Mouse (Mus musculus) T-helper 1 cell (primary cell): ENCODE measurements around the gene Rassf9.

Source experiments
- in situ Hi-C: fragments of 300-600 bp; cut with MboI, MseI; formaldehyde crosslinking; loops from one replicate; pipeline ENCODE4 v1.15.1; 2025; ENCODE audit warnings: high pct_unique_total_duplicates

Rassf9 gene

DNA sequence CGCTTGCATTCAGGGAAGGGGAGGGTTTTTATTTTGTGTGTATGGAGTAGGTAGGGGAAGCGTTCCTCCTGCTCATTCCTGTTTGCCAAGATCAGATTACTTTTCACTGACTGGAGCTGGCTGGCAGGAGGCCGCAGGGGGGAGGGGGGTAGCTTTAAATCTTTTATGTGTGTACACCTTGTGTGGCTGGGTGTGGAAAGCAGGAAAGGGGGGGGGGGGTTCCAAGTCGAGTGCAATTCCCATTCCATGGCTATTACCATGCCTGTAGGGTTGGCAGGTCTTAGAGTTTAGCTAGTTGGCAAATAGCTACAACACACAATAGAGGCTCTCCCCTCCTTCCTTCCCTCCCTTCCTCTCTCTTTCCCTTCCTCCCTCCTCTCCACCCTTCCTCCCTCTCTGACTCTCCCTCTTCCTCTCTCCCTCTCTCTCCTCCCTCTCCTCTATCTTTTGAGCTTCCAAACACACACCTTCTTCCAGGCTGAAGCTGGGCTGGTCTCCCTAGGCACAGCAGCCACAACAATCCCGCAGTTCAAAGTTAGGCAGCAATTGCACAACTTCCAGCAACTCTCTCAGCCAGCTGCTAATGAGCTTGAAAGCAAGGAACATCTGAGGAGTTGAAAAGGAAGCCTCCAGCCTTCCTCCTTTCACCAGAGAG lies at the start of gene Rassf9:
Rassf9 (plus strand) TSS at position 416 of the 655 bp plus-strand sequence.
- in situ Hi-C loops, result no loop called here

GRCm38 (mm10) chr10:102469412-102469811 lies 42.6 kb upstream of the Rassf9 start:
- in situ Hi-C loops, result no loop called here

DNA sequence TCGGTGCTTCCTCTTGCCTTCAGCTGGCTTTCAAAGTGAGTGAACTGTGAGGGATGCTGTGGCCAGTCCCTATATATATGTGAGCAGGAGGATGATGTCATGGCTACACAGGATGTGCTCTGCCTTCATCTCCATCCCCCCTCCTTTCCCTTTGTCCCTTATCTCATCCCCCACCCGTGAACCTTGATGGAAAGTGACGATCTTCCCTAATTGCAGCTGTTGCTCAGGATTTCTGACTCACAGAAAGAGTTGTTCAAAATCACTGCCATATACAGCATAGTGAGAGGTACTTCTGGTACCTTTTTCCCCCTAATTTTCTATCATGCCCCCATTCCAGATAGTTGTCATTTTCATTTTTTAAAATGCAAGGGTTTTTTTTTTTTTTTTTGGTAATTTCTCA lies 21.6 kb upstream of the Rassf9 start, which contains the start of gene Nts:
Nts (minus strand) TSS at position 101 of the 400 bp plus-strand sequence.
- in situ Hi-C loops, result no loop called here

DNA sequence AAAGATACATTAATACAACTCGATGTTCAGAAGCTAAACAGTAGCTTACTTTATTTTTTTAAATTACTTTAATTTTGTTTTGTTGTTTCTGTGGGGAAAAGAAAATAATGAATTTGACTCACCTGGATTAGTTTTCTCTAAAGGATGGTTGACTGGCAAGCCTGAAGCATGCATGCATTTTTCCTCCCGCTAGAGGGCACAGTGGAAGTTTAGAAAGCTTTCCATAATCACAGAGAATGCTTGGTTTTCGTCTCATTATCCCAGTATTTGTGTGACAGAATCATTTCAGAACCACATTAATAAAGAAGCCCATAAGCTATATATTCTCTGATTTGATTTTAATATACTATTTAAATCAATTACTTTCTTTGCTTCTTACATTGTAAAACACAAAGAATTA lies 20.2 kb upstream of the Rassf9 start:
- in situ Hi-C loops, result no loop called here

DNA sequence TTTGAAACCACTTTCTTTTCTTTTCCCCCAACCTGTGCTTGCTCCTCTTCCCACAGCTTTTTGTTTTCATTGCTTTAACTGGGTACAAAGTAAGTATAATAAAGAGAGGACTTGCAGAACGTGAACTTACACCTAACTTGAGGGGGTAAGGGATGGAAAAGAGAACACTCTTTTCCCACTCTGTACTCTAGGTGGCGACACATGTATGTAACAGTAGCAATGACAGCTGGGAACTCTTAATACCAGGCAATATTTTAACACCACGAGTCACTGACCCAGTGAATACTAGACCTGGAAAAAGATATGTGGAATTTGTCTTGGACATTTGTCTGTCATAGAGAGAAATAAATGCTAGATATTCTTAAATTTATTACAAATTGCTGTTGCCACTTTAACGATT lies 13.3 kb upstream of the Rassf9 start:
- in situ Hi-C loops, result no loop called here

DNA sequence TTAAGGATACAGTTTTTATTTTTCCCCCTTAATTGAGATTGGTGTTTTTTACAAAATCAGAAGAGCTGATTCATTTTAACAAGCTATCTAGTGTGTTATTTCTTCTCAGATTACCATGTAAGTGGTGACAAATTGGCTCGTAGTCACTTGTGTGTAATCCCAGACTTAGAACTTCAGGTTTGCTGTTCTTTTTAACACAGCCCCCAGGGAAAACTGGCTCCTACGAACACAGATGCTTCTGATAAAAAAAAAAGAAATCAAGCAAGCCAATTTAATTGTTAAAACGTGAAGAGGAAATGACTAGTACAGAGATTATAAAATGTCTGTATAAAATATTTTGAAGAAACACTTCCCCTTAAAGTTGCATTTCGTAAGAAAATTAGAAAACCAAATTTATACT lies 4.6 kb upstream of the Rassf9 start:
- in situ Hi-C loops, result no loop called here

- in situ Hi-C loops, result no loop called here
Observed at GRCm38 (mm10) chr10:102511461-102511806, 588 bp upstream of the Rassf9 start.

DNA sequence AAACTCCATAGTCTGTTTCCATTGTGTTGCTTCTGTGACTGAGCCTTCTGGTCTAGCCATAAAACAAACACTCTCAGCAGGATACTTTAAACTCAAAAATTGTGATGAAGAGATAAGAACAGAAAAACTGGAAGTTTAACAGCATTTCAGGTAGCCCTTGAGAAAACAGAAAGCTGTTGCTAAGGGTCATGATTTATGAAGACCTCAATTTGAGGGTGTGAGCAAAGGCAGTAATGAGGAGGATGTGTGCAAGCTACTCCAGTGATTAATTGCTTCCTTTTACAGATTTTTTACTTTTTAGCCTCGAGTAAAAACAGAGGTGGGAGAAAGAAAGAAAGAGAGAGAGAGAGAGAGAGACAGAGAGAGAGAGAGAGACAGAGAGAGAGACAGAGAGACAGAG lies 2.1 kb downstream of the Rassf9 start:
- in situ Hi-C loops, result no loop called here

DNA sequence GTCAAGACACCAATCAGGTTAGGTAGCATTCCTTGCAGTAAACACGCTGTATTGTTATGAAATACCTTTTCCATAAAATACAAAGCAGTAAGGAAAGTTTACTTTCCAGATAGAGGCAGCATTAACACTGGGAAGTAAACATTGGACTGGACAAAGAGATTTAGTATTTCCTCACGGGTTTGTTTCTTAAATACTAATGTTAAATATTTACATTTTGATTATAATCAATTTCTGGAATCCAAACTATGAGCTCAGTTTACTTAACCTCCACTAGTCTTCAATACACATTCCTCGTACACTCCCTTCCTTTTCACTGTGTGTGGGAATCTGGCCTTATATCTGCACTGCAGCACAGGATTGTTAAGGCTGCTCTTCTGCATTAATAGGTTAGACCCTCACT lies 15.9 kb downstream of the Rassf9 start:
- in situ Hi-C loops, result no loop called here

- in situ Hi-C loops, result no loop called here
Observed at GRCm38 (mm10) chr10:102553941-102554340, 41.9 kb downstream of the Rassf9 start.

DNA sequence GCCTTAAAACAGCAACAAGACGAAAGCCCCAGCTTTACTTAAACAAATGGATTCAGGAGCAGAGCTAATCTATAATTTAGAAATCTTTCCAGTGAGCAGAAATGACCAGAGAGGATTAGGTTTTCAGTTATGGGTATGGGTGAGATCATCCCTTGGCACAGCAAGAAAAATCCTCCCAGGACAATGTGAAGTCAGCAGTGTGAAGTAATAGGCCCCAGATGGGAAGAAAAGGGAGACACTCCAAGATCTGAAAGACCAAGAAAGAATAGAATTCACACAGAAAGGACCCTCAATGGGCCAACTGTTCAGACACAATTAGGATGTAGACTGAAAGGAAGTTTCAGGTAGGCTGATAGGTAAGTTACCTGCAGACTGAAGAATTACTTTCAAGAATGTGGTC lies 50.5 kb downstream of the Rassf9 start:
- in situ Hi-C loops, result no loop called here

DNA sequence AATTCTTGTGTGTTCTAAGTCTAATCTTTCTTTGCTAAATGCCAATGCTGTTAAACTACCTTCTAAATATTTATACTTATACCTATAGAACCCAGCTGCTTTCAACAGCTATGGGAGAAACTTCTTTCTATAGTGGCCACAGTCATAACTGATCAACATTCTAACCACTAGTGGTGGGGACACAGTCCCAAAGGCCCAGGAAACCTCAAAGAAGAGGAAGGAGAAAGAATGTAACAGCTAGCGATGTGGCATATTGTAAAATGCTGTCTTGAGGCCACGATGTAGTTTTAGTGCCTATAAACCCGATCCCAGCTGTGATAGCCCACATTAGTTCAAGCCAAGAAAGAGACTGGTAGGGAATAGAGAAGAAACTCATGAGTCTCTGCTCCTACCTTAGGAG lies 65.9 kb downstream of the Rassf9 start:
- in situ Hi-C loops, result no loop called here

GRCm38 (mm10) chr10:102594306-102594705 lies 82.3 kb downstream of the Rassf9 start:
- in situ Hi-C loops, result no loop called here
